Mouse (Mus musculus) layer of hippocampus, postnatal 10 days (tissue): ENCODE measurements around the gene BC049715. TPM values are rescaled to one million over a fixed set of nuclear protein-coding genes. Genes with fewer than 3 reads are reported as not detected.

ENCODE experiments used
- DNase-seq, 2 experiments: peaks; one replicate each; pipeline ENCODE4 v3.0.0; 2021; ENCODE audit warnings: low spot score in 2 of 2
- total RNA-seq, 2 experiments: library from RNA; stranded (reverse); gene quantifications; 2 replicates each; pipeline ENCODE4 v1.2.3; 2021

BC049715 gene
- total RNA-seq, 2 experiments from 2014 or later = 3.1 to 4.9 TPM

DNA sequence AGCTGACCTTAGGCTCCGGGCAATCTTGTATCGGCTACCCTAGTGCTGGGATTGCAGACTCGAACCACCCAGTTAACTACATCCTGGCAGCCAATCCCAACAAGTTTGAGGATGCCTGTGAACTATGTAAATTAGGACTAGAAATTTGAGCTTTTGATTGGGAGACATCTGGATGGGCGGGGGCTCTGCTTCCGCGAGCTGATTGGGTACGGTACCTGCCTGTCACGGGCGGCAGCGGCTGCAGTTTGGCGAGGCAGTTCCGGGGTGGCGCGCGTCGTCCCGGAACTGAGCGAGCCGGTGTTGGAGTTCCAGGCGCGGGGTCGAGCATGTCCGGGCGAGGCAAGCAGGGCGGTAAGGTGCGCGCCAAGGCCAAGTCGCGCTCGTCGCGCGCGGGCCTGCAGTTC, 19.4 kb upstream of the BC049715 start, which contains the start of gene H2afj:
Gene H2afj (plus strand): TSS at position 231 of the 404 bp plus-strand sequence.
- DNase-seq = peak; percentile 99 to 100

DNA sequence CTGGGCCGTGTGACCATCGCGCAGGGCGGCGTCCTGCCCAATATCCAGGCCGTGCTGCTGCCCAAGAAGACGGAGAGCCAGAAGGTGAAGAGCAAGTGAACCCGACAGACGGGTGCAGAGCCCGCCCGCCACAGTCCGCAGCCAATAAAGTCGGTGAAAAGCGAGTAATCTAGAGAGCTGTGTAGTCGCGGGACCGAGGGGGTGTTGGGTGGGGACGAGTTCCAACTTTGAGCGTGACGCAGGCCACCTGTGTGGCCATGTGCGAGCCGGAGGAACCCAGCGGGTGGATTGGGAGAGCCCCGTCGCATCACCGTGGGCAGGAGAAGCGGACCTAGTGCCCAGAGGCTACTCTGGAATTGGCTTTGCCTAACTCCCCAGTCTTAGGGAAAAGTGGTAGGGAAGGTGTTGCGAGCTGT, 18.8 kb upstream of the BC049715 start:
- peak; percentile 48 to 54 for DNase-seq

DNA sequence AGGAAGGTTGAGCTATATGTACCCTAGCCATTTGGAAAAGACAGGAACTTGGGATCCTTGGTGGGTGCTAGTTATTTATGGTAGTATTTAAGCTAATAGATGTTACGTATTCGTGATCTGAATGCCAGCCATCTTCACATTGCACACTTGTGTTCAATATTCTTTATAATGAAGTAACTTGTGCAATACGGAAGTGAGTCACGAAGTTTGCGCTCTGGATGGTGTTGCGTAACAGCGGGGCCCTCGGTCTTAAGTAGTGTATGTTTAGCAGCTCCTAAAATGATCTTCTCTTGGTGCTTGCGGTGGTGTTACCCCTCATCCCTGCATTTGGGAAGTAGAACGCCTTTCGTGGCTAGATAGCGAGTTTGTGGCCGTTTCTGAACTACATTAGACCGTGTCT, 18.3 kb upstream of the BC049715 start:
- DNase-seq = no peak

DNA sequence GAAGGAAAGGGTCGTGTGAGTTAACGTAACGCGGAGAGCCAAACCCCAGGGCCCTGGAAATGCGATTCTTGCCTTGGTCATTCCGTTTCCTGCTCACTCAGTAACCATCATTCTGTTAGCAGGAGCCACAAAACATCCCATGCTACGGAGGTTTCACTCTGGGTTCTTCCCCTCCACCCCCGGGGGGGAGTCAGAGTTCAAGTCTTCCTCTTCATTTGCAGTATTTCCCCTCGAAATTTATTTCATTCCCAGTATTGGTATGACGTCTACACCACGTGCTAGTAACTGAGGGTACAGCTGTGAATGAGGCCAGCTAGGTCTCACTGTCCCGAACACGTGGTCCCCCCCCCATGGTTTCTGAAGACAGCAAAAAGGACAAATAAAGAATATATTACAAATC, 17.8 kb upstream of the BC049715 start:
- no peak for DNase-seq

DNA sequence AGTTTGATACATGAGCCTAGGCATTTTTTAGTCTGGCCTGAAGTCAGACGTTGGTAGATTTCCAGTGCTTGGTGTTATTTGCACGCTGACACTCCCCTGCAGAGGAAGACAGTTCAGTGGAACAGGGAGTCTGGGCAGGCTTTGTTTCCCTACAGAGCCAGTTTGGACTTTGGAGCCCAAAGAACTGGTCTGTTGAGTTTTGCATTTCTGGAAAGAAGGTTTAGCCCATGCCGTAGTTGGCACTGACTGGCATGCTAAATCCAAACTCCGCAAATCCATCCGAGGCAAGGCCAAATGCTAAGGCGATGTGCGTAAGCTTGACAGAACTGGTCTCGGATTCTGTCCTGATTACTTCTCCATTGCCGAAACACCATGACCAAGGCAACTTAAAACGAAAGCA, 16.2 kb upstream of the BC049715 start:
- no peak for DNase-seq

DNA sequence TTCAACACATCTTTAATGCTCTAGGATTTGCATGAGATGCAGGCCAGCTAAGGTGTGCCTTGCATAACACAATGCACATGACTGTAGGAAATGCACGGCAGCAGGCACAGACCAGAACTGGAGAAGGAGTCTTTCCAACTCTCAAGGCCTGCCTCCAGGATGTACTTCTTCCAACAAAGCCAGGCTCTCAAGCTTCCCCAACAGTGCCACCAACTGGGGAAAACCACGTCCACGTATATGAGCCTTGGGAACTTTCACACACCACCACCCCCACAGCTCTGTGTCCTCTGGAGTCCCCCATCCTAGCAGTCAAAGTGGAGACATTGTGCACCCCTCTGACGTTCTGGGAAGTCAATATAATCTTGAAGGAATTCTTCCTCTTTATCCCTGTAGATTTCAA, 14.3 kb upstream of the BC049715 start:
- DNase-seq = no peak

DNA sequence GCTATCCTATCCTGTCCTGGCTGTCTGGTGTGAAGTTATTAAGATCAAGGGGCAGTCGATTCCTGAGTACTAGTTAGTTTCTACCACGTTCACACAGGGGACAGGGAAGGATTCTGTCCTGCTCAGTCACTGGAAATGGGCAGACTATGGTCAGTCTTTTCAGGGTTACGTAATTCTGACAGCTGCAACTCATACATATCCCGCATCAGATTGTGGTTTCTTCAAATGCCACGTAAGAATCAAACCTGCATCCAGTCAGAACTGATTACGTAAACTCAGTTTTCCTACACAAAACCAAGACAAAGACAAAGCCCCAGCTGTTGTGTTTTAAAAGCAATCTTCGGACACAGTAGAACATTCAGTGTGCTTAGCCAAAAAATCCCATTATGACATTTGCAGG, 12.0 kb upstream of the BC049715 start:
- no peak for DNase-seq

DNA sequence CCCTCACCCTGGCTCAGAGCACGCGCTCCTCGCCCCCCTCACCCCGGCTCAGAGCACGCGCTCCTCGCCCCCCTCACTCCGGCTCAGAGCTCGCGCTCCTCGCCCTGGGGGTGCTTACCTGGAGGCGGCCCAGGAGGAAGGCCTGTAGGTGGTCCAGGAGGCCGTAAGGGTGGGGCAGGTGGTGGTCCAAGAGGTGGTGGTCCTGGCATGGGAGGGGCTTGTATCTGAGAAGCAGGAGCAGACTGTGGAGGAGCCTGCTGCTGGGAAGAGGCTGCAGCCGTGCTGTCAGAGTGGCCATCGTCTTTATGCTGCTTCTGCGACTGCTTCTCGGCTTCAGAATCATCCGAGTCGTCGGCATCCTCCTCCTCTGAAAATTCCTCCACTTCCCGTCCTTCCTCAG, 10.6 kb upstream of the BC049715 start:
- no peak for DNase-seq

DNA sequence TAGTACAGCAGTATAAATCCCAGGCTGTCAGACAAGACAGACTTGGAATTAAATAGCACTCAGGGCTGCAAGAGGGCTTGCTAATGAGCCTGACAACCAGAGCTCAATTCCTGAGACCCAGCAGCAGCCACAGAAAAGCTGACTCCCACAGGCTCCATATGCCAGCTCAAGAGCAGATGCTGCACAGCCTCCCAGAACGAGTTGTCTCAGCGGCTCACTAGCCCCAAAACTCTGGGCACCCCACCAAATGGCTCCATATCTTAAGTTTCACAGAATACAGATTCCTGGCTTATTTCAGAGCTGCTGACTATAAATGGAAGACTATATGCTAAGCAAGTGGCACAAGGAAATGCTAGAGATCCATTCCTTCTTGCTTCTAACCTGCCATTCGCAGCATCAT, 9.9 kb upstream of the BC049715 start:
- peak; percentile 33 to 63 for DNase-seq

DNA sequence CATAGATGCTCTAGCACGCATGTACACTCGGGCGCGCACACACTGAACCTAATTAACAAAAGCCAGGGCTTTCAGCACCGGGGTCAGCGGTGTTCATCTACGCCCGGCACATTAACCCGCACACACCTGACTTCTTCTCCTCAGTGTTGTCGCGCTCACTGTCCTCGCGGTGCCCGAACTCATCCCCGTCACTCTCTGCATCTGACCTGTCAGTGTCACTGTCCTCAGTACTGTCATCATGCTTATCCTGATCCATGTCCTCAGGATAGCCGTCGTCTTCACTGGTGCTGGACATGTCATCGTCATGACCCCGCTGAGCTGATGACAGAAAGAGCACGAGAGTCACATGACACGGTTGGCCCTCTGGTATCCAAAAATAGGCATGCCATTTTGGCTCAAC, 7.0 kb upstream of the BC049715 start:
- no peak for DNase-seq

DNA sequence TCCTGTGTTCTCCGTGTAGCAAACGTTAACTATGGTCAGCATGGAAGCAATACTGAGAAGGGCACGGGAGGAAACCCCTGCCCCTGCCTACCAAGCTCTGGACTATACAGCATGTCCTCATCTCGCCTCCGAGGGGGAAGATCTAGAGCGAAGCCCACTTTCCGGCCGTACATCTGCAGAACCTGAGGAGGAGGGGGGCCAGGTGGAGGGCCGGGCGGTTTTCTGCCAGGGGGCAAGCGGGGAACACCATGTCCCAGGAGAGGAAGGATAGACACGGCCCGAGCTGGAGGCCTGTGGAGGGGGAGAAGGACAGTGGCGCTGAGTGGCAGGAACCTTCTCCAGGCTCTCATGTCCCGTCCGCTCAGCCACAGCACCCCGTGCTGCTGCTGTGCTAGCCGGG, 6.3 kb upstream of the BC049715 start:
- no peak for DNase-seq

DNA sequence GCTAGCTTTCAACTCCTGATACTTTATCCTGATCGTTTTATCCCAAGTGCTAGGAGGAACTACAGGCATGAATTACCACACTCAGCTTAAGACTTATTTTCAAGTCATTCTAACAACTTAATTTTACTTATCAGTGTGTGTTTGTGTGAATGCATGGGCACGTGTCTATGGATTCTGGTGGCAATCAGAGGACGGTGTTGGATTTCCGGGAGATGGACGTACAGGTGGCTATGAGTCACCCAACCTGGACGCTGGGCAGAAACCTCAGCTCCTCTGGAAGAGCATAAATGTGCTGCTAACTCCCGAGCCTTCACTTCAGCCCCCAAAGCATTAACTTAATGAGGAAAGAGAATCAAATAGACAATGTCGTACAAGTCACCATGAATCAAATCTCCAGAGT, 2.4 kb upstream of the BC049715 start:
- DNase-seq = no peak

DNA sequence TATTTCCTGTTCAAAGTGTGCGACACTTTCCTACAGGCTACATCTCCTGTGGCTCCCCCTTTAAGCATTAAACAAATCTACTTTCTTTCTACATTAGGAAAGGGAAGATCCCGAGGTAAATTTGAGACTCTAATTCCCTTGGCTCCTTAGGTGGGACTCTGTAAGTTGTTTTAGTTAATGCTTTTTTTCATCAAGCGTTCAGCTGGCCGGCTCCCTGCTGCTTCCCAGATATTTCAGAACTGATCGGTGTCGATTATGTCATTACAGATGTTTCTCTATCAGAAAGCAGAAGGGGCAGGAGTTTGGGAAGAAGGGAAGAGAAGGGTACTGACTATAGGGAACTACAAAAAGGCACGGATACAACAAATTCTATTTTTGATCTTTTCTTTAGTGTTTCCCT, 310 bp upstream of the BC049715 start:
- DNase-seq = no peak

DNA sequence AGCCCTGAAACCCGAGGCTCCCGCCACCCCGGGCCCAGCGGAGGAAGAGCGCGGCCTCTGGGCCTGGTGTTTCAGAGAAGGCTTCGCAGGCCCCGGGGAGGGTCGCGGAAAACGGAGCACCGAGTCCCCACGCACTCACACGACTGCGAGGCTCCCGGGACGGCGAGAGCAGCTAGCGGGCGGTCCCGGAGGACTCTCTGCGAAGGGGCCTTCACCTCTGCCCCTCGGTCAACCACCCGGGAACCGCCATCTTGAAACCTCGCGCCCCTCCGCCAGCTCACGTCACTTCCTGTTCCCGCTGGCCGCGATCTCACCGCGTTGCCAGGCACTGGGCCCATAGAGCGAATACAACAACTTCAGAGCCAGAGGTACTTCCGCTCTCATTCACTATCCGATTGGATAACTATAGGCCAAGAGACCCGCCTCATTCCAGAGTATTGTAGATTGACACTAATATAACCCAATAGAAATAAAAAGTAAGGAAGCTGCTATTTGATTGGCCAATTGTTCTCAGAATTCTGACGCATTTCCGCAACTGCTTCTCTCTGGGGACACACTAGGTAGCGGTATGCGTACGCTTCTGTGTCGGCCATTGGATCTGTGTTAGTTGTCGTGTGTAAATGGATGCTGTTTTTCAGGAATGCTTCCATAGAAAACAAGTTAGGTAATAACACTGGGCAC, 595 bp downstream of the BC049715 start, which contains the start of gene Wbp11:
Gene Wbp11 (minus strand): TSS at position 353 of the 681 bp plus-strand sequence.
- DNase-seq = peak; percentile 96

DNA sequence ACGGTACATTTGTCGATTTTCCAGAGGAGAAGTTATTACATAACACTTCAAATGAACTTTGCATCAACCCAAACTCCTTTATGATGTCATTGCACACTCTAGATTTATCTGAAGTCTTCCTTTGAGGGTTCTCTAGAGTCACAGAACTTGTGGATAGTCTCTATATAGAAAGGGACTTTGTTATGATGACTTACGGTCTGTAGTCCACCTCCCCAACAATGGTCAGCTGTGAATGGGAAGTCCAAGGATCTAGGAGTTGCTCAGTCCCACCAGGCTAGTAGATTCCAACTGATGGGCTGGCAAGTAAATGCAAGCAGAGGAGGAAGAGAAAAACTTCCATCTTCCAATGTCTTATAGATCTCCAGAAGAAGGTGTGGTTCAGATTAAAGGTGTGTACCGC, 1.3 kb downstream of the BC049715 start:
- no peak for DNase-seq

DNA sequence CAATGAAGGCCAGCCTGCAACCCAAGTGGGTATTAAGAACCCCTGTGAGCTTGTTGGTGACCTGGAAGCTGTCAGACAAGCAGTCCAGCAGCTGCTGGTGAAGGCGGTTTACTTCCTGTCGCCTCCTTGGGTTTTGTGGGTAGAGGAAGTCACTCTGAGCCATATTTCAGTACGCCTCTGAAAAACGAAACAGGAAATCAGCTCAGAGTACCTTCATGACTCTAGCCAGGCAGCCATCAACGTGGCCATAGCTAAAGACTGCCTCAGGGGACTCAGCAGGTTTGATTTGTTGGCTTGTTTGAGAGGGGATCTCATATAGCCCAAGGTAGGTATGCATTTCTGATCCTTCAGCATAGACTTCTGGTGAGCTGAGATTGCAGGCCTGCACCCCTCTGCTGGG, 4.3 kb downstream of the BC049715 start:
- no peak for DNase-seq

DNA sequence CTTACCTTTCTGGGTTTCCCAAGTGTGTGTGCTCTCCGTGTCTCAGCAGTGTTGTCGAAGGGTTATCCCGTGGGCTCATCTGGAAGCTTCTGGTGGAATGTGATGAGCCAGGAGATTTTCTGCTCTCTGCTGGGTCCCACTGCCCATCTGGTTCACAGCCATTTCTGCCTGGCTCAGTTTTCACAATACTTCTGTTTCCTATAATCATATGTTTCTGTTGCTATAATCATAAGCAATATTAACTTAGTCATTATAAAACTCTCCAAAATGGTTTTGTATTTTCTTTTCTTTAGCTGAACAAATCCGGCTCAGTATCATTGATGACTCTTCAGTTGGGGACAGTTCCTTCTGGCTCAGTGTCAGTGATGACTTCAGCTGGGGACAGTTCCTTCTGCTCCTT, 7.9 kb downstream of the BC049715 start, which contains the start of gene Smco3:
Gene Smco3 (minus strand): TSS at position 101 of the 400 bp plus-strand sequence.
- DNase-seq = no peak

DNA sequence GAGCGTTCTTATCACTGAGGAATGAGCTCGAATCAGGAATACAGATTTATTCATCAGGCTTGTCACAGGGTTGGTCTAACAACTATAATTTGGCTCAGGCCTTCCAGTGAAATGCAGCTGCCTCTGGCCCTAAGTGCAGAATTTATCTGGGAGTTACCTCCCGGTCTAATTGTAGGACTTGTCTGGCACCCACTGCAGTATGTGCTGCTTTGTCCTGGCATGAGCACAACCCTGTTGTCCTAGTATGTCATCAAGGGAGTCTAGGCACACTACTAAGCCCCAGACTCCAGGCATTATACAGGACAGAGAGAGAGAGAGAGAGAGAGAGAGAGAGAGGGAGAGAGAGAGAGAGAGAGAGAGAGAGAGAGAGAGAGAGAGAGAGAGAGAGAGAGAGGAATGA, 9.9 kb downstream of the BC049715 start:
- no peak for DNase-seq

DNA sequence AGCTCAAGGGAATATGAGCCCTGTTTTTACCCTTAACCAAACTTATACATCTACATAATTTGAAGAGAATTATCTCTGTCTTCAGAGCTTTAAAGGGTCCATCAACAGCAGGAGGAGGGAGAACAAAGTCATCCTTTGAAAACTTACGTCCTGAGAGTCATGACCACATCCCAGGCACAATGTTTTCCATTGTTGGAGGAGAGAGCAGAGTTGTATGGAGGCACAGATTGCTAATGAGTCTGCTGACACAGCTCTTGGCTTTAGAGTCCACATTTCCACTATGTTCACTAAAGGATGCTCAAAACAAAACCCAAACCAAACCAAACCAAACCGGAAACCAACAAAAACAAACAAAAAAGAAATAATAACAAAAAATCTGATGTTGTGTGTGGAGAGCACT, 17.5 kb downstream of the BC049715 start:
- DNase-seq = no peak

DNA sequence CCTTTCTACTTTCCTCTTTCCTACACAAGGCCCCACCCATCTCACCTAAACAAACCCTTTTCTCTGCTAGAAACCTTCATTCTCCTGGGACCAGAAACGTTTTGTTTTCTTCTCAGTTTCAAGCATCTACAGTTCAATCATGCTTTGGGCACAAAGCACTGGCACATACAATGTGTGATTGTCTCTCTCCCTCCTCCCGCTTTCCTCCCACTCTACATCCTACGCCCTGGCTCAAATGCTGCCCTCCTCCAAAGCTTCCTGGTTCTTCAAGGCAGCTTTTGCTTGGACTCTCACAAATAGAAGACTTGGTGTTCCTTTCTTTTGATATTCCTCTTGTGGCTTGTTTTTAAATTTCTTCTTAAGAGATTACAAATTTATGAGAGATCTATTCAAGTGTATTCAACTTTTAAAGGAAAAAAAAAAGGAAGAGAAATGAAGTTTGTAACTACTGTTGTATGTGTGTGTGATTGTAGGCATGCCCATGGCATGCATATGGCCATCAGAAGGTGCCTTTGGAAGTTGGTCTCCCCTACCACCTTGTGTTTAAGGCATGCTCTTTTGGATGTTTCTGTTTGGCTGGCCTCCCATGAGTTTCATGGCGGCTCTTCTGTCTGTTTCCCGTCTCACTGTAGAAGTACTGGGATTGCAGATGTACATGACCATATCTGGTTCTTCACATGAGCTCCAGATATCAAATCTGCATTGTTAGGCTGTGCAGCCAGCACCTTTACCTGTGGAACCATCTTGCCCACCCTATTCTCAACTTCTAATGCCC, 18.5 kb downstream of the BC049715 start:
- no peak for DNase-seq

DNA sequence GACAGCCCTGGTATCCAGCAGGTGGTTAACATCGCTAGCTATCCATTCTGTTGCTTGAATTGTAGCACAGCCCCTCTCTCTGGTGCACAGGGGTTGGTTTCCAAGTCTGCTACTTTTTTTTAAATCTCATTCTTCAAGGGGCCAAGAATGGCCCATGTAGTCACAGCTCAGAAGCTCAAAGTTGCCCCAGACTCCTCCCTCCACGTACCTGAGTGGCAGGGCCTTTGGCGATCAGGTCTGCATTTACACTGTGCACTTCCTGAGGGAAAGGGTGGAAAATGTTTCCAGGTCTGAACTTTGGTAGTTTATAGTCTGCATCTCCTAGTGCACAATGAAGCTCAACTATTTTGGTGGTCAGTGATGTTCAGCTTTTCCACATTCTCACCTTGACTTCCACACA, 19.8 kb downstream of the BC049715 start:
- no peak for DNase-seq

DNA sequence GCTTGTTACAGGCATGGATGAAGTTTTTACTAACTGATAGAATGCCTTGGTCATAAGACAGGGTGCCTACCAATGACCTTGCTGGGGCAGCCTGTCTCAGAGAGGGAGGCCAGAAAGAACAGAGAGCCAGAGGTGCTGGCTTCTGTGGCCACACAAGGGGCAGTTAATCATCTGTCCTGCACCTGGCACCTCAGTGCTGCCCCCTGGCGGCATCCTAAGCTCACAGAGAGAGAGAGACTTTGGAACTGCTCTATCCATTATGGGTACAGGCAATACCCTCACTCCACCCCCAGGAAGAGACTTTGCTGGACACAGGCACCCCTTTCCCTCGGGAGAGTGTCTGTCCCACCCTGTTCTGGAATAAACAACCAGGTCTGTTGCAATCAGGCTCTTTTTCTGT, 20.4 kb downstream of the BC049715 start:
- peak; percentile 36 to 57 for DNase-seq

DNA sequence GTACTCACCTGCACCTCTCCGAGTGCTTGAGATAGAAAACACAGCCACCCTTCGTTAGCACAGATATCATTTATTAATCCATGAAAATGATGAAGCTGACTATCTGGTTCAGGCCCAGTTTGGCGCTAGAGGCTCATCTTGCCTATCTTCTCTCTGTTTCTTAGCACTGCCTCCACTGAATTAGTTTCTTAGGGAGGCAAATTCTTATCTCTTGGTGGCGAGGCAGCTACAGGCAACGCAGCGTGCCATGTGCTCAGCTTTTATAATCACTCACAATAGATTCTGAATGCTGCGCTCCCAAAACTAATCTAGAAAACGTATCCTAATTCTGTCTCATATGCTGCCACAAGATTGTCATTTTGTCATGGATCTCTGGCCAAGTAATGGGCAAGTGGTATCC, 21.0 kb downstream of the BC049715 start:
- DNase-seq = no peak
